Mouse (Mus musculus) layer of hippocampus, adult 18-20 months (tissue): ENCODE data around the gene Kmt2e. TPM values are rescaled to one million over a fixed set of nuclear protein-coding genes. Genes with fewer than 3 reads are reported as not detected.
"Not testable (repeated sequence)": the region's sequence is repeated elsewhere in the genome, so short reads cannot be mapped to it uniquely, and the experiment has no call there.

Source experiments
- DNase-seq, 2 experiments: peaks; one replicate each; pipeline ENCODE4 v3.0.0; 2022; ENCODE audit warnings: low spot score in 2 of 2
- total RNA-seq, 2 experiments: library from RNA; stranded (reverse); gene quantifications; 2 replicates each; pipeline ENCODE4 v1.2.3; 2021

Kmt2e gene
- total RNA-seq, 2 experiments from 2014 or later, result 81.4 to 84.0 TPM

- DNase-seq, result not testable (repeated sequence)
Observed at GRCm38 (mm10) chr5:23553338-23553737, 119.1 kb downstream of the Kmt2e start.
